Mouse (Mus musculus): ENCODE measurements around the gene Rnase2a.
"Not testable (repeated sequence)": the region's sequence is repeated elsewhere in the genome, so short reads cannot be mapped to it uniquely, and the experiment has no call there.

Gene Rnase2a

GRCm38 (mm10) chr14:51256041-51256440, at the start of gene Rnase2a:
Rnase2a (minus strand) TSS chr14:51256112.
- DNase-seq (ENCODE audit: low spot score in 2 of 2): no peak

- DNase-seq (ENCODE audit: low spot score in 2 of 2): peak in 1 of 2 experiments; percentile 10
Observed at GRCm38 (mm10) chr14:51291505-51291904, 35.6 kb upstream of the Rnase2a start.

DNA sequence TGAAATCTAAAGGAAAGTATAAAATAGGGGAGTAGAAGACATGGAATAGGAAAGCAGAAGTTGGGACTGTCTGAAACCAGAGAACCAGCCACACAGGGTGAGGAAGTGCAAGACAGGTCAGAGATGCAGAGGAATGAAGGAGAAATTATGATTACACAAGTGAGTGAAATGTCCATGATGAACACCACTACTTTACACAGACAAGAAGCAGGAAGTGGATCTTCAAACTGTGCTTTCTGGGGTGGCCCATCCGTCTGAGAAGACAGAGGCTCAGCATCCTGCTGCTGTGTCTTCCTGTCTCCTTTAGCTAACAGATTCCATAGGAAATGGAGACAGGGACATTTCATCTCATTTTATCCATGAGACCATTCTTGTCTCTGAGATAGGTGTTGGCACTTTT, 22.6 kb upstream of the Rnase2a start:
- not testable (repeated sequence) for DNase-seq (ENCODE audit: low spot score in 2 of 2)

- no peak for DNase-seq (ENCODE audit: low spot score in 2 of 2)
Observed at GRCm38 (mm10) chr14:51268677-51269076, 12.8 kb upstream of the Rnase2a start.

GRCm38 (mm10) chr14:51266113-51266512, 10.2 kb upstream of the Rnase2a start:
- peak; percentile 71 to 76 for DNase-seq (ENCODE audit: low spot score in 2 of 2)

DNA sequence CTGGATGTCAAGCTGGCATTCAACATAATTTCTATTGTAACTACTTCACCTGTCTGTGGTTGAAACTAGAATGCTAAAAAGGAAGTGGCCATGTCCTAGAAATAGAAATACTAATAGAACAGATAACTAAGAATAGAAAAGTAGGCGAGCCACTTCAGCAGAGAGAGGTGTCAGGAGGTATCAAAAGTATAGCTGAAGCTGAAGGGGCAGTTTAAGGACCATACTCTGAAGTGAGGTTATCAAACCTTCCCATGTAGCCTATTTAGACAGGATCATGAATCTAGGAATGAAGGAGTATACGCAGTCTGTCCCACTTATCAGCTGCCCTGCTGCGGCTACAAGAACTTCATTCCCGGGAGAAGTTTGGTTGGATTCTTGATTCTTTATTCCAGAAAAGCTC, 9.8 kb upstream of the Rnase2a start:
- no peak for DNase-seq (ENCODE audit: low spot score in 2 of 2)

GRCm38 (mm10) chr14:51262397-51262796, 6.5 kb upstream of the Rnase2a start:
- DNase-seq (ENCODE audit: low spot score in 2 of 2): no peak

GRCm38 (mm10) chr14:51259741-51260140, 3.8 kb upstream of the Rnase2a start:
- no peak for DNase-seq (ENCODE audit: low spot score in 2 of 2)

DNA sequence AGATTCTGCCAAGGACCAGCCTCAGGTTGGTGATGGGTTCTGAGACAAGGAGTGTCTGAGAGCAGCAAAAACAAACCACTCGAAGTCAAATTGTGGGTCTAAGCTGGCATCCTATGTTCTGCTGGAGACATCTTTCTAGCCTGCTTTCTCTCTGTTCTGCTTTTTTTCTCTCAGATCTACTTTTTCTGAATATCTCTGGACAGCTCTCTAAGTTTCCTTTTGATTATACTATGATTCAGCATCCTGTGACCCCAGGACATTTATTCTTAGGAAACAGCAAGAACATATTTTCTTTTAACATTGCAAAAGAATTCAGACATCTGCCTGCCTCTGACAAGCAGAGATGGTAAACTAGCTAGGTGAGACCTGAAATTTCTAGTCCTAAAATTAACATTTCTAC, 2.3 kb downstream of the Rnase2a start:
- DNase-seq (ENCODE audit: low spot score in 2 of 2): no peak

GRCm38 (mm10) chr14:51252206-51252605, 3.7 kb downstream of the Rnase2a start:
- not testable (repeated sequence) for DNase-seq (ENCODE audit: low spot score in 2 of 2)

DNA sequence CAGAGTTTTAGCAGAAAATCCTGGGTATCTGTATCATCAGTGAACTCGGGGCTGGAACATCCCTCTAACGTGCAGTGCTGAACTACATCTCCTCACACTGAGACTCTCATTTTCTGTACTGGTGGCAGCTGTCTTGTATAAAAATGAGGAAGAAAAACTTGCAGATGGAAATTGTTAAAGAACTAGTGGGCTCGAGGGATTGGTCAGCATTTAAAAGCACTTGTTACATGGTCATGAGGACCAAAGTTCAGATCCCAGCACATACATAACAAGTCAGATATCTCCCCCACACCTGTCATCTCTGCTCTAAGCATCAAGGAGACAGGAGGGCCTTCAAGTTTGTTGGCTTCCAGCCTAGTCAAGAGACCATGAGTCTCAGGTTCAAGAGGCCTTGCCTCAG, 5.6 kb downstream of the Rnase2a start:
- DNase-seq (ENCODE audit: low spot score in 2 of 2): no peak

- no peak for DNase-seq (ENCODE audit: low spot score in 2 of 2)
Observed at GRCm38 (mm10) chr14:51247736-51248135, 8.2 kb downstream of the Rnase2a start.

- peak; percentile 29 to 40 for DNase-seq (ENCODE audit: low spot score in 2 of 2)
Observed at GRCm38 (mm10) chr14:51240899-51241298, 15.0 kb downstream of the Rnase2a start.

DNA sequence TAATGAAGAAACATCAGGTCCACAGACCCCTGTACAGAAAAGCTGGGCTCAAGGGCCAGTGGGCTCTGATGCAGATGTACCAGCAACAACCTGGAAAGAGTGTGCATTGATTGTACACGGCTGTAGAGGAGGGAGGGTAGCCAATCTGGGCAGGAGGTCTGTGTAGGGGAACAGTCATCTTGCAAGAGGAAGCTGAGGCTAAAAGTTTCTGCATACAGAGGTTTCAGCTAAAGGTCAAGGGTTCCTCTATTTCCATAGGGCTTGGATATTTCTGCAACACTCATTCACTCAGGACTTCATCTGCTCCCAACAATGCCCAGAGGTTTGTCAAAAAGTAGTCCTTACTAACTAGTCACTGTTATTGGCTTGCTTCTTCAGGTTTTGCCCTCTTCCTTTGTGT, 18.4 kb downstream of the Rnase2a start:
- DNase-seq (ENCODE audit: low spot score in 2 of 2): not testable (repeated sequence)

DNA sequence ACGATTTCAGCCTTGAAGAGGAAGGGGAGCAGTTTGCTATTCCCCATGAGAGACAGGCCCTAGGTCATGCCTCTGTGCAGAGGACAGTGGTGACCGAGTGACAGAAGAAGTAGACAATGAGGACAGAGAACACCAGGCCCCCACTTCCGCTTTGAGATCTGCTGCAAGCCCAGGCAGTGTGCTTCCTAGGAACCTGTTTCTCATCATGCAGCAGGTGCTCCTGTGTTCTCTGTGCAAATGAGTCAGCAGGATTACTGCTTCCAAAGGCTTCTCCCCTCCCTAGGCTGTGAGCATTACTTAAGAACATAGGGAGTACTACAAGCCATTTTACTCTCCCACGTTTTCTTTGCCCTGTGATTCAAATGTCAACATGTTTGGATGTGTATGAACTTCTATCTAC, 26.3 kb downstream of the Rnase2a start:
- not testable (repeated sequence) for DNase-seq (ENCODE audit: low spot score in 2 of 2)

DNA sequence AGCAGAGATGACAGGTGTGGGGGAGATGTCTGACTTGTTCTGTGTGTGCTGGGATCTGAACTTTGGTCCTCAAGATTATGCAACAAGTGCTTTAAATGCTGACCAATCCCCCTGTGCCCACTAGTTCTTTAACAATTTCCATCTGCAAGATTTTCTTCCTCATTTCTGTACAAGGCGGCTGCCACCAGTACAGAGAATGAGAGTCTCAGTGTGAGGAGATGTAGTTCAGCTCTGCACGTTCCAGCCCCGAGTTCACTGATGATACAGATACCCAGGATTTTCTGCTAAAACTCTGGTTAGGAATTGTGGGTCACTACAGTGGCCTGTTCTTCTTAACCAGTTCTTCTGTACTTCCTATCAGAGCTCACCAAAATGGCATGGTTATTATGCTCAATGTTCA, 35.8 kb downstream of the Rnase2a start:
- not testable (repeated sequence) for DNase-seq (ENCODE audit: low spot score in 2 of 2)

All from right cerebral cortex, adult 2 months (tissue).